Comparison of ENCODE assay signal across 22 mouse cellular contexts in genomic region chrX:140319131-140319530, GRCm38 (mm10). TPM values are rescaled to one million over a fixed set of nuclear protein-coding genes. Genes with fewer than 3 reads are reported as not detected.
"Had no signal": no experiment of that assay in that cellular context is flagged by ENCODE, and none has a peak within 500 bp of the region (broad histone marks: within the 10 kb centered on the region; RNA-seq: fewer than 3 reads in every experiment).

No protein-coding gene starts in this region.

- DNase-seq: left cerebral cortex, postnatal 4 days; liver, postnatal 0 days; lung, embryonic 14.5 days; retina, postnatal 1 day; right cerebral cortex, postnatal 25 days; spleen, adult 18-20 months; thymus, postnatal 25 days had no signal

- H3K27ac ChIP-seq: limb, embryonic 12.5 days; limb, embryonic 15.5 days; liver, embryonic 14.5 days; macrophage; midbrain, embryonic 10.5 days; midbrain, embryonic 13.5 days; neural tube, embryonic 13.5 days; stomach, embryonic 15.5 days had no signal

- H3K4me2 ChIP-seq: limb, embryonic 12.5 days; limb, embryonic 15.5 days; liver, embryonic 11.5 days; lung, embryonic 14.5 days; midbrain, embryonic 13.5 days; neural tube, embryonic 13.5 days; stomach, embryonic 15.5 days had no signal

- H3K4me3 ChIP-seq: limb, embryonic 12.5 days; limb, embryonic 15.5 days; megakaryocyte, embryonic 14.5 days; midbrain, embryonic 10.5 days; midbrain, embryonic 13.5 days; myocyte; neural tube, embryonic 13.5 days; stomach, embryonic 15.5 days had no signal

- H3K36me3 ChIP-seq: limb, embryonic 12.5 days; limb, embryonic 15.5 days; midbrain, embryonic 10.5 days; midbrain, embryonic 13.5 days; neural tube, embryonic 13.5 days; stomach, embryonic 15.5 days had no signal

- H3K9ac ChIP-seq: limb, embryonic 12.5 days; limb, embryonic 15.5 days; liver, embryonic 14.5 days; liver, postnatal 0 days; lung, embryonic 14.5 days; midbrain, embryonic 13.5 days; neural tube, embryonic 13.5 days; stomach, embryonic 15.5 days had no signal

- ATAC-seq: intestine, postnatal 0 days; liver, postnatal 0 days; lung, postnatal 0 days; midbrain, embryonic 13.5 days; midbrain, embryonic 16.5 days had no signal

- H3K27me3 ChIP-seq: stomach, embryonic 15.5 days had no signal

- H3K9me3 ChIP-seq: limb, embryonic 12.5 days; limb, embryonic 15.5 days; midbrain, embryonic 10.5 days; midbrain, embryonic 13.5 days; neural tube, embryonic 13.5 days; stomach, embryonic 15.5 days had no signal

- H3K4me1 ChIP-seq: limb, embryonic 12.5 days; limb, embryonic 15.5 days; megakaryocyte, embryonic 14.5 days; midbrain, embryonic 10.5 days; midbrain, embryonic 13.5 days; neural tube, embryonic 13.5 days; stomach, embryonic 15.5 days had no signal

RNA-seq across cellular contexts. Expression of gene Frmpd3, which starts 22.9 kb away (rescaled TPM):
- polyA plus RNA-seq: intestine, postnatal 0 days; liver, embryonic 14.5 days; liver, postnatal 0 days; macrophage; myocyte; thymus, postnatal 0 days had no signal
